Mouse (Mus musculus) G1E (cell line): ENCODE data around the gene Cabin1.

Experiments
- CTCF ChIP-seq: IDR thresholded peaks from 2 replicates; pipeline ENCODE4 v1.5.1; 2012; ENCODE audit warnings: low read depth, low read length, inconsistent platforms, mixed read lengths
- TAL1 ChIP-seq: conservative IDR thresholded peaks from 2 replicates; pipeline ENCODE4 v1.6.1; 2012; ENCODE audit warnings: low read depth, low read length, inconsistent platforms, mixed read lengths

- no peak for TF ChIP-seq CTCF
- TF ChIP-seq TAL1, result no peak
These were observed 137.2 kb downstream of the Cabin1 start for GRCm38 (mm10) chr10:75626991-75627390.
